Mouse (Mus musculus) cerebellum, adult (tissue): ENCODE measurements around the gene Gm4707.
"Not testable (repeated sequence)": the region's sequence is repeated elsewhere in the genome, so short reads cannot be mapped to it uniquely, and the experiment has no call there.

ENCODE experiments used
- ATAC-seq: cut with Nextera tagmentation; 2 replicates; pipeline ENCODE4 v1.9.2; 2017; ENCODE audit warnings: mild to moderate bottlenecking, moderate library complexity, mixed read lengths; ENCODE audit not compliant: insufficient number of reproducible peaks, low FRiP score, low TSS enrichment

Gene Gm4707

DNA sequence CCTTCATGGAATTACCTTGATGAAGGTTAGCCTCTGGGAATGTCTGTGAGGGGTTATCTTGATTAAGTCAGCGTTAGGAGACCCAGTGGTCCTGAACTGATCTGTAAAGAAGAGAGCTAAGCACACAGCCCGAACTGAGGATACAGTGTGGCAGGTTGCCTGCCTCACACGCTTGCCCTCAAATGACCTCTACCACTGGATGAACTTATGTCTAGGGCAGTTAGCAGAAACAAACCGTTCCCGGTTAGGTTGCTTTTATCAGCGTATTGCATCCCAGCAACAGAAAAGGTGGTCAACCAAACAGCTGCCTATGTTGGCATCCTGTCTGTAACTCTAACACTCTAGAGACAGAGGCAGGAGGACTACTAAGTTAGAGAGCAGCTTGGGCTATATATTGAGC lies 14.5 kb downstream of the Gm4707 start:
- no peak for ATAC-seq

GRCm38 (mm10) chr17:71444718-71445117 lies 15.0 kb downstream of the Gm4707 start:
- no peak for ATAC-seq

DNA sequence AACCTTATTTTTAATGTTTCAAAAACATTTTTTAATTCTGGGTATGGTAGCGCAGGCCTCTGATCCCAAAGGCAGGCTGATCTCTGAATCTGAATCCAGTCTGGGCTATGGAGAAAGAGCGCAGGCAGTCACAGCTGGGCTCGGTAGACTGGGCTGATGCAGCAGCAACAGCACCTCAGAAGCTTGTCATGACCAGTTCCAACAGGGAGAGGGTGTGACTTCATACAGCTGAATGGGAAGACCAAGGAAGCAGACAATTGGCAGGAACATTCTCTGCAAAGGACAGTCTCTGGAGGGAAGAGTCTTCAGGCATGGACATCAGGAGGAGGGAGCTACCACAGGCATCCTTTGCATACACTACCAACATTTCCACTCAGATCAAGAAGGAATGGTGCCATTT lies 15.6 kb downstream of the Gm4707 start:
- no peak for ATAC-seq

GRCm38 (mm10) chr17:71443273-71443672 lies 16.4 kb downstream of the Gm4707 start:
- no peak for ATAC-seq

GRCm38 (mm10) chr17:71422502-71422901 lies 37.2 kb downstream of the Gm4707 start:
- ATAC-seq, result not testable (repeated sequence)

DNA sequence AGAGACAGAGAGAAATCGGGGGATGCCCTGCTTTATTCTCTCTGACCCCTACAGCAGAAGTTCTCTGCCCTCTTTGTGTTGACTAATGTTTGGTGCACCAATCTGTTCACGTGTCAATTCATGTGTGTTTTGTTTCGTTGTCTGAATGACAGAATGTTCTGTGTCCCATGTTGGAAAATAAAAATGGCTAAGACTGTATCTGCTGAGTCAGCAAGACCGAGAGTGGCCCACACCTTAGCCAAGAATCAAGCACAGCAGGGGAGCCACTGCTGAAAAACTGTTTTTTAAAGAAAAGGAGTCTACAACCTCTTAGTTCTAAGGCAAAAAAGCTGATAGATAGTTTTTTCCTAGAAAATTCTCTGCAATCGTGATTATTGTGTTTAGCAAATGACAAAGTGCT lies 40.3 kb downstream of the Gm4707 start:
- not testable (repeated sequence) for ATAC-seq

- ATAC-seq, result no peak
These were observed 42.7 kb downstream of the Gm4707 start for GRCm38 (mm10) chr17:71417008-71417407.
